Mouse (Mus musculus): ENCODE measurements around the gene Fam193b.
"Not testable (repeated sequence)": the region's sequence is repeated elsewhere in the genome, so short reads cannot be mapped to it uniquely, and the experiment has no call there.

The Fam193b gene

GRCm38 (mm10) chr13:55571027-55571751 is at the start of gene Fam193b:
Gene Fam193b (minus strand): TSS chr13:55571120.
- DNase-seq (ENCODE audit: low spot score), result peak; percentile 95

GRCm38 (mm10) chr13:55620275-55620674 is 49.4 kb upstream of the Fam193b start:
- no peak for DNase-seq (ENCODE audit: low spot score)

- no peak for DNase-seq (ENCODE audit: low spot score)
These were observed 48.4 kb upstream of the Fam193b start for GRCm38 (mm10) chr13:55619328-55619727.

- no peak for DNase-seq (ENCODE audit: low spot score)
These were observed 42.6 kb upstream of the Fam193b start for GRCm38 (mm10) chr13:55613471-55613870.

- no peak for DNase-seq (ENCODE audit: low spot score)
These were observed 41.1 kb upstream of the Fam193b start for GRCm38 (mm10) chr13:55611996-55612395.

- no peak for DNase-seq (ENCODE audit: low spot score)
These were observed 36.7 kb upstream of the Fam193b start for GRCm38 (mm10) chr13:55607624-55608006.

GRCm38 (mm10) chr13:55606899-55607623 is 36.1 kb upstream of the Fam193b start:
- DNase-seq (ENCODE audit: low spot score), result peak; percentile 57

- no peak for DNase-seq (ENCODE audit: low spot score)
These were observed 33.7 kb upstream of the Fam193b start for GRCm38 (mm10) chr13:55604606-55605005.

GRCm38 (mm10) chr13:55601611-55602010 is 30.7 kb upstream of the Fam193b start:
- peak; percentile 89 for DNase-seq (ENCODE audit: low spot score)

- DNase-seq (ENCODE audit: low spot score), result no peak
These were observed 29.7 kb upstream of the Fam193b start for GRCm38 (mm10) chr13:55600657-55601056.

- peak; percentile 81 for DNase-seq (ENCODE audit: low spot score)
These were observed 28.9 kb upstream of the Fam193b start, which contains the start of gene B4galt7 for GRCm38 (mm10) chr13:55599566-55600540. Gene B4galt7 (plus strand): TSS chr13:55599896.

- DNase-seq (ENCODE audit: low spot score), result no peak
These were observed 25.9 kb upstream of the Fam193b start for GRCm38 (mm10) chr13:55596802-55597201.

- peak; percentile 61 for DNase-seq (ENCODE audit: low spot score)
These were observed 24.5 kb upstream of the Fam193b start for GRCm38 (mm10) chr13:55595375-55595774.

GRCm38 (mm10) chr13:55593254-55593747 is 22.4 kb upstream of the Fam193b start:
- DNase-seq (ENCODE audit: low spot score), result no peak

- DNase-seq (ENCODE audit: low spot score), result peak; percentile 96
These were observed 21.8 kb upstream of the Fam193b start for GRCm38 (mm10) chr13:55592512-55593253.

- DNase-seq (ENCODE audit: low spot score), result no peak
These were observed 21.1 kb upstream of the Fam193b start for GRCm38 (mm10) chr13:55591961-55592490.

- DNase-seq (ENCODE audit: low spot score), result no peak
These were observed 7.2 kb upstream of the Fam193b start for GRCm38 (mm10) chr13:55578086-55578485.

- DNase-seq (ENCODE audit: low spot score), result not testable (repeated sequence)
These were observed 6.0 kb upstream of the Fam193b start for GRCm38 (mm10) chr13:55576872-55577271.

GRCm38 (mm10) chr13:55575932-55576331 is 5.0 kb upstream of the Fam193b start:
- no peak for DNase-seq (ENCODE audit: low spot score)

GRCm38 (mm10) chr13:55574321-55574720 is 3.4 kb upstream of the Fam193b start:
- DNase-seq (ENCODE audit: low spot score), result no peak

- no peak for DNase-seq (ENCODE audit: low spot score)
These were observed 2.5 kb upstream of the Fam193b start, which contains the start of gene Tmed9 for GRCm38 (mm10) chr13:55573432-55573831. Gene Tmed9 (plus strand): TSS chr13:55573732.

Measured in layer of hippocampus, adult 11-12 months (tissue).